Mouse (Mus musculus) left cerebral cortex, adult 18-20 months (tissue): ENCODE measurements around the gene Cela2a. TPM values are rescaled to one million over a fixed set of nuclear protein-coding genes. Genes with fewer than 3 reads are reported as not detected.
"Not testable (repeated sequence)": the region's sequence is repeated elsewhere in the genome, so short reads cannot be mapped to it uniquely, and the experiment has no call there.

Experiments
- DNase-seq, 2 experiments: peaks; one replicate each; pipeline ENCODE4 v3.0.0; 2021 to 2022; ENCODE audit warnings: low spot score in 2 of 2, mixed read lengths in 1 of 2
- total RNA-seq, 2 experiments: library from RNA; stranded (reverse); gene quantifications; 2 replicates each; pipeline ENCODE4 v1.2.3; 2021

Gene Cela2a
- total RNA-seq, 2 experiments from 2014 or later: not detected

- DNase-seq: no peak
Measured at GRCm38 (mm10) chr4:141805886-141806285, 20.1 kb downstream of the Cela2a start.

DNA sequence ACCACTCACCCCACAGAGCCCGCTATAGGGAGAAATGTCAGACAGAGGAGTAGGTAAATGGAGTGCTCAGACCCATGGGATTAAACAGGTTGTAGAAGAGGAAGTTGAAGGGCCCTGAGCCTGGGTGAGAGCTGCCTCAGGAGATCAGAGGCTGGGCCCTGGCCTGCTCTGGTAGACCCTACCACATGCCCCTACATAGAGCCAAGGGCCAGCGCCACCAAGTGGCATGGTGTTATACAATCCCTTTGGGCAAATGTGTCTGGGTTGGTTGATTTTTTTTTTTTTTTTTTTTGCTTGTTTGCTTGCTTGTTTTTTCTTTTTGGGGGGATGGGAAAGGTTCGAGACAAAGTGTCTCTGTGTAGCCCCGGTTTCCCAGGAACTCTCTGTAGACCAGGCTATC is 21.9 kb downstream of the Cela2a start:
- no peak for DNase-seq

DNA sequence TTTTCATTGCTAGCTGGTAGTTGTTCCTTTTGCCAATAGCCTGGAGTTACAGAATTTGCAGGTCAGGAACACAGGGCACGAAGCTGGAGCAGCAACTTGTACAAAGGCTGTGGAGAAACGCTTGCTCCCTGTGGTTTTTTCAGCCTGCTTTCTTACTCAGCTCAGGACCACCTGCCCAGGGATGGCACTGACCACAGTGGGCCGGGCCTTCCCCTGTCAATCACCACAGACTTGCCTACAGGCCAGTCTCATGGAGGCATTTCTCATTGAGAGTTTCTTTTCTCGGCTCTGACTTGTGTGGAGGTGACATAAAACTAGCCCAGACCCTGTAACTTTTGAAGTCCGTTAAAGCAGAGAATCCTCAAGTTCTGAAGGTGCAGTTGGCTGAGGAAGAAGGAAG is 28.4 kb downstream of the Cela2a start:
- DNase-seq: no peak

DNA sequence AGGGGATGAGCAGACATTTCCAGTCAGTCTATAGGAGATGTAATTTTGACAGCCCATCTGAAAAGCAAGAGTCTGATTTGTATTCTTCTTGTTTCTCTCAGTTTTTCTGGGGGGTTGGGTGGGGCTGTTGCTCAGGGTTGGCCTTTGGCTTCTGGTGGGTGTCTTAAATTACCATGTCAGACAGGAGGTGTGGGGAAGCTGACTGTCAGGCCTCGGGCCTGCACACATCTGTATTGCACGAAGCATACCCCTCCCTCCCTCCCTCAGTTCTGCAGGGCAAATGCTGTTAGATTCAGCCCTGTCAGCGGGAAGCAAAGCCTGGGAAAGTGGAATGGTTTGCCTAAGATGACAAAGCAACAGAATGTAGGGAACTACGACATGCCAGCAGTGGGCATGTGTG is 29.0 kb downstream of the Cela2a start:
- DNase-seq: no peak

GRCm38 (mm10) chr4:141796356-141796755 is 29.6 kb downstream of the Cela2a start:
- DNase-seq: no peak

DNA sequence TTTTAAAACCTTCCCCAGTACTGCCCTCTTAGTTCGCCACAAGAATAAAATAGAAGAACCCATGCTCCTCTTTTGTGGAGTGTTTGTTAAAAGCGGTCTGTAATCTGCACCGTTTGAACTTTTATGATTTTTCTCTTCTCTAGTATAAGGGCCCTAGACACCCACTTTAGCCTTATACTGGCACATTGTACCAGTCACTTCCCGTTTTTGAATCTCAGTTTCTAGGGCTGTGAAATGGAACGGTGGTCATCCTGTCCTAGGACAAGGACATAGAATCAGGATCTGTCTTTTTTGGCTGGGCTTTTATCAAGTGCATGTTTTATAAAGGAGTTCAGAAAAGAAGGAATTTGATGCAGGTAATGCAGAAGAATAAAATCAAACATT is 31.8 kb downstream of the Cela2a start:
- no peak for DNase-seq

GRCm38 (mm10) chr4:141793282-141794151 is 32.4 kb downstream of the Cela2a start, which contains the start of gene Casp9:
Gene Casp9, plus strand, starts transcription at chr4:141793612.
- peak; percentile 94 to 95 for DNase-seq

GRCm38 (mm10) chr4:141792554-141793281 is 33.2 kb downstream of the Cela2a start:
- no peak for DNase-seq

DNA sequence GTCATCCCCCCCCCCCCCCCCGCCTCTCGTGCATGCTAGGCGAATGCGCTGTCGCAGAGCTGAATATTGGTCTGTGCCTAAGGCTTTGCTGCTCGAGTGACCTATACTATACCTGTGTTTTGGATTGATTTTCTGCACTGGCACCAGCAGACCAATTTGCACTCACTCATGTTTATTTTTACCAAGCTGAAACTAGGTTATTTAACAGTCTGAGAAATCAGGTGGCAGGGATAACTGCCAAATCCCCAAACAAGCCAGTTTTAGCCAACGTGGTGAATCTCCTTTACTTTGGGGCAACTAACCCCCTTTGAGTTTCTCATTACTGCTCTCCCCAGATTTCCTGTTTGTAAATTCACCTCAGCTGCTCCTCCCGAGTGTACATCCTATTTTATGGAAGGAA is 34.0 kb downstream of the Cela2a start:
- no peak for DNase-seq

GRCm38 (mm10) chr4:141791486-141791885 is 34.5 kb downstream of the Cela2a start:
- DNase-seq: no peak

DNA sequence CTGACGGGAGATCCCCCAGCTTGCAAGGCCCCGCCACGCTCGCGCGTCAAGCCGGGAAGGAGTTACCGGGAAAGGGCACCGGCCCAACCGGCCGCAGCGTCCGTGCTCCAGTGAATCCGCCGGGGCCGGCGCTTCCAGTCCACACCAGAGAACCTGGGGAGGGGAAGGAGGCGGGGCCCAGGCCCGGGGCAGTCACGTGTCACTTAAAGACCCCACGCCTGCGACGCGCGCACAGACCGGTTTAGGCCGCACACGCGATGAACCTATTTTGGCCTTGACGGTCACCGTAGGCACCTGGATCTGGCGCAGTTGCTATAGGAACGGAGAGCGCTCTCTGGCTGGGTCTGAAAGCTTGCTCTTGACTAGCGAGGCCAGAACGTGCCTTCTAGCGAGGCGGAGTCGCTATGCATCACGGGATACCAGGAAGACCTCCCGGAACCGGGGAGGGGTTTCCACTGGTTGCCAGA is 35.4 kb downstream of the Cela2a start, which contains the start of gene Dnajc16:
Gene Dnajc16 (minus strand): TSS at position 408 of the 467 bp plus-strand sequence.
- peak; percentile 97 to 98 for DNase-seq

- no peak for DNase-seq
Measured at GRCm38 (mm10) chr4:141789564-141790218, 36.3 kb downstream of the Cela2a start.

DNA sequence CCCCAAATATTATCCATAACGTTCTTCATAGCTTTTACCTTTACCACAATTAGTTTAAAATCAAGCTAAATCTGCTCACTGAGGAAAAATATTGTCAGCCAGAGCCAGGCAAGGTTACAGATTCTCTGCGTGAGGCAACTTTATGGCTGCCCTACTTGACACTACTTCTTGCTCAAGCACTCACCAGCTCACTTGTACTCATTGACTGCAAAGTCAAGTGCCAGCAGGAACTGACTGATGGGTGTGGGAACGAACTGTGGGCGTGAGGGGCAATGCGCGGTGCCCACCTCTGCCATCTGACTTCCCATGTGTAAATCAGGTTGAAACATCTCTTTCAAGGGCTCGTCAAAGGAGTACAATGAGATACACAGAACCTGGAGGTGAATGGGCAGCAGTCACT is 38.5 kb downstream of the Cela2a start:
- DNase-seq: no peak

- DNase-seq: no peak
Measured at GRCm38 (mm10) chr4:141787046-141787445, 38.9 kb downstream of the Cela2a start.

GRCm38 (mm10) chr4:141786141-141786540 is 39.8 kb downstream of the Cela2a start:
- DNase-seq: no peak

GRCm38 (mm10) chr4:141784835-141785234 is 41.1 kb downstream of the Cela2a start:
- peak in 1 of 2 experiments; percentile 30 for DNase-seq

DNA sequence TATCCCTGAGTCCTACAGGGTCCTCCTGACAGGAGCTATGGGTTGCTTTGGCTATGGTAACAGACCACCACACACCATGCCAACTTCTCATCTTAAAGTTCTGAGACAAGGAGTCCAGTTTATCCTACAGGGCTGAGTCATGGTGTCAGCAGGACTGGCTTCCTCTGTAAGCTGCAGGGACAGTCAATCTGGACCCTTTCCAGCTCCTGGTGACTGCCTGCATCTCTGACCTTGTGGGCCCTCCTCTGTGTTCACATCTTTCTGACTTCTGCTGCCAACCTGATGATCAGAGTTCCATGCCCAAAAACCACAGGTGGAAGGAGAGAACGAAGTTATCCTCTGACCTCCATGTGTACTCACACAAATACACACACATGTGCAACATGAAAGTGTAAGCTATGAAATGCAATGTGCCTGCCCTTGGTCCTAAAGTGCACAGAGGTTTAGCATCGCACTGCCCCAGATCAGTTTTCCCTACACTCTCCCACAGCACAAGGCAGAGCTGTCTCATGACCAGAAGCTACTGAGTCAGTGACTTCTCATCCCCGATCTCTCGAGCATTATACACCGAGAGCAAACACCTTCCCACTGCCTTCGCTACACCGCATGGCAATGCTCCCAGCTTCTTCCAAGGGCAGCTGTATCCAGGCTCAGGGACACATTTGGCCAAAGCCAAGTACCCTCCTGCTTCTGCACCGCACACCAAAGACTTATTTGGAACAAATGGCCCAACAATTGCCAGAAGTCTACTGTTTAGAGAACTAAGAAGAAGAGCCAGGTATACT is 44.6 kb downstream of the Cela2a start:
- no peak for DNase-seq

GRCm38 (mm10) chr4:141779828-141780227 is 46.1 kb downstream of the Cela2a start:
- DNase-seq: peak; percentile 85 to 89

DNA sequence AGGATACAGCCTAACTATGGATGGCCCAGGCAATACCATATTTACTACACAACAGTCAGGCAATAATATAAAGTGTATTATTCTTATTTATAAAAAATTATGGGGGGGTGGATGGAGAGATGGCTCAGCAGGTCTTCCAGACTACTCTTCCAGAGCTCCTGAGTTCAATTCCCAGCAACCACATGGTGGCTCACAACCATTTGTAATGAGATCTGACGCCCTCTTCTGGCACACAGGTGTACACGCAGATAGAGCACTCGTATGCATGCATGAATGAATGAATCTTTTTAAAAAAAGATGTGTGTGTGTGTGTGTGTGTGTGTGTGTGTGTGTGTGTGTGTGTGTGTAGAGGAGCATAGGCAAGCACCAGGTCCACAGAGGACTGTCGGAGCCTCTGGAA is 52.9 kb downstream of the Cela2a start:
- not testable (repeated sequence) for DNase-seq

GRCm38 (mm10) chr4:141771823-141772222 is 54.1 kb downstream of the Cela2a start:
- DNase-seq: no peak
